Comparison of ENCODE assay signal across 8 mouse cellular contexts in genomic region chr10:128297622-128298021, GRCm38 (mm10). TPM values are rescaled to one million over a fixed set of nuclear protein-coding genes. Genes with fewer than 3 reads are reported as not detected.
DNase-seq lines count a peak whose midpoint lies in the region; ATAC-seq and TF ChIP-seq lines count a peak whose summit lies in the region.
"Had no signal": no experiment of that assay in that cellular context is flagged by ENCODE, and none has a peak within 500 bp of the region (broad histone marks: within the 10 kb centered on the region; RNA-seq: fewer than 3 reads in every experiment).

No protein-coding gene starts in this region.

- peak overlapping the region; percentile 54; the same call in 1 of the 2 replicates for H3K9ac ChIP-seq in heart, embryonic 12.5 days
- H3K9ac ChIP-seq: liver, embryonic 13.5 days had no signal

- peak overlapping the region; percentile 32; the same call in 1 of the 2 replicates for H3K4me2 ChIP-seq in heart, embryonic 12.5 days
- H3K4me2 ChIP-seq: liver, embryonic 13.5 days had no signal

- no peak overlapping the region for H3K4me3 ChIP-seq in kidney, adult 2 months (ENCODE audit: insufficient read depth, low read depth, low read length)
- H3K4me3 ChIP-seq in heart, embryonic 12.5 days: no peak overlapping the region
- H3K4me3 ChIP-seq: liver, embryonic 13.5 days had no signal

- H3K4me1 ChIP-seq in kidney, adult 2 months (ENCODE audit: control insufficient read depth, insufficient read depth, low read length): no peaks in the 10 kb centered on the region; the same call in 1 of the 2 replicates
- H3K4me1 ChIP-seq in heart, embryonic 12.5 days (replicated peaks): peaks cover 29% of the 10 kb centered on the region

- WGBS in kidney, adult 2 months: 69% methylated on average over 11 of the region's 11 CpGs
- 44% methylated on average over 11 of the region's 11 CpGs for WGBS in heart, embryonic 12.5 days

- DNase-seq in kidney, postnatal 4 days: peak; percentile 63 to 68
- no peak for DNase-seq in kidney, adult 2 months
- DNase-seq in brain, embryonic 14.5 days (ENCODE audit: low read depth): peak; percentile 30
- peak; percentile 19 for DNase-seq in lung, postnatal 36 days
- no peak for DNase-seq in layer of hippocampus, postnatal 10 days (ENCODE audit: low spot score in 2 of 2)
- DNase-seq in T-cell, adult 2 months (ENCODE audit: low spot score): no peak
- DNase-seq: liver, embryonic 13.5 days had no signal

- no peaks in the 10 kb centered on the region for H3K27me3 ChIP-seq in kidney, adult 2 months (replicated peaks; ENCODE audit: control insufficient read depth, insufficient read depth, low read length)
- H3K27me3 ChIP-seq in heart, embryonic 12.5 days (replicated peaks): no peaks in the 10 kb centered on the region
- H3K27me3 ChIP-seq: liver, embryonic 13.5 days had no signal

- no peaks in the 10 kb centered on the region for H3K9me3 ChIP-seq in heart, embryonic 12.5 days (replicated peaks)
- H3K9me3 ChIP-seq: liver, embryonic 13.5 days had no signal

- no peaks in the 10 kb centered on the region for H3K36me3 ChIP-seq in kidney, adult 2 months (ENCODE audit: control insufficient read depth, insufficient read depth, low read length)
- peaks cover 5% of the 10 kb centered on the region for H3K36me3 ChIP-seq in heart, embryonic 12.5 days
- H3K36me3 ChIP-seq: liver, embryonic 13.5 days had no signal

- TF ChIP-seq CTCF in kidney, adult 2 months (conservative IDR thresholded peaks at IDR 0.05; ENCODE audit: insufficient read depth, insufficient read length, low read depth, low read length): no peak
- TF ChIP-seq CTCF in brain, embryonic 14.5 days (IDR thresholded peaks at IDR 0.05; ENCODE audit: borderline replicate concordance, extremely low read depth, insufficient read depth, insufficient read length): no peak

- peak; percentile 80 for ATAC-seq in heart, embryonic 12.5 days (ENCODE audit: insufficient number of reproducible peaks, low FRiP score)

- no peak for TF ChIP-seq POLR2A in kidney, adult 2 months (IDR thresholded peaks at IDR 0.05; ENCODE audit: low read depth, low read length)
- no peak for TF ChIP-seq POLR2A in brain, embryonic 14.5 days (IDR thresholded peaks at IDR 0.05; ENCODE audit: borderline replicate concordance, extremely low read depth, insufficient read depth, insufficient read length, poor library complexity, severe bottlenecking)

- H3K27ac ChIP-seq in kidney, adult 2 months (ENCODE audit: insufficient read depth, low read depth, low read length): no peak overlapping the region
- H3K27ac ChIP-seq in heart, embryonic 12.5 days (ENCODE audit: poor library complexity, severe bottlenecking): peak overlapping the region; percentile 87
- H3K27ac ChIP-seq: liver, embryonic 13.5 days had no signal

RNA-seq across cellular contexts. Expression of gene Il23a, which starts 0.9 kb away (rescaled TPM):
- polyA plus RNA-seq in kidney, adult 2 months (2012; rRNA removed): 0.05 and 0.10 TPM in 2 replicates
- polyA plus RNA-seq in brain, embryonic 14.5 days (2012; rRNA removed): 0.11 and 0.20 TPM in 2 replicates
- polyA plus RNA-seq in heart, embryonic 12.5 days (2016; fragmentation: Nextera tagmentation; extraction: Ambion mirVana): 1.2 and 1.8 TPM in 2 replicates
- total RNA-seq in layer of hippocampus, postnatal 10 days (2021): under 1 TPM in 1 of 2 experiments, not detected in 1; 0.85 TPM
- polyA plus RNA-seq: liver, embryonic 13.5 days had no signal

RNA-seq across cellular contexts. Expression of gene Pan2, which starts 5.5 kb away (rescaled TPM):
- 18.1 and 21.1 TPM in 2 replicates for polyA plus RNA-seq in kidney, adult 2 months (2012; rRNA removed)
- 38.4 and 47.4 TPM in 2 replicates for polyA plus RNA-seq in brain, embryonic 14.5 days (2012; rRNA removed)
- 30.0 and 31.7 TPM in 2 replicates for polyA plus RNA-seq in heart, embryonic 12.5 days (2016; fragmentation: Nextera tagmentation; extraction: Ambion mirVana)
- total RNA-seq in layer of hippocampus, postnatal 10 days (2021): 10 to 100 TPM; 15.5 to 15.8 TPM

RNA-seq across cellular contexts. Expression of gene Cnpy2, which starts 24.6 kb away (rescaled TPM):
- 90.8 and 118 TPM in 2 replicates for polyA plus RNA-seq in kidney, adult 2 months (2012; rRNA removed)
- 84.5 and 86.3 TPM in 2 replicates for polyA plus RNA-seq in brain, embryonic 14.5 days (2012; rRNA removed)
- polyA plus RNA-seq in heart, embryonic 12.5 days (2016; fragmentation: Nextera tagmentation; extraction: Ambion mirVana): 201 and 209 TPM in 2 replicates
- 10 to 100 TPM; 75.5 to 78.5 TPM for total RNA-seq in layer of hippocampus, postnatal 10 days (2021)

RNA-seq across cellular contexts. Expression of gene Stat2, which starts 27.3 kb away (rescaled TPM):
- polyA plus RNA-seq in kidney, adult 2 months (2012; rRNA removed): 18.6 TPM in 2 replicates
- polyA plus RNA-seq in brain, embryonic 14.5 days (2012; rRNA removed): 26.4 and 27.7 TPM in 2 replicates
- polyA plus RNA-seq in heart, embryonic 12.5 days (2016; fragmentation: Nextera tagmentation; extraction: Ambion mirVana): 11.2 and 12.2 TPM in 2 replicates
- 10 to 100 TPM; 25.6 to 29.3 TPM for total RNA-seq in layer of hippocampus, postnatal 10 days (2021)

RNA-seq across cellular contexts. Expression of gene Apof, which starts 29.2 kb away (rescaled TPM):
- polyA plus RNA-seq in kidney, adult 2 months (2012; rRNA removed): 0.08 and 0.30 TPM in 2 replicates
- polyA plus RNA-seq in brain, embryonic 14.5 days (2012; rRNA removed): not detected in 2 replicates
- 0.45 TPM in 1 of 2 replicates, not detected in the other for polyA plus RNA-seq in heart, embryonic 12.5 days (2016; fragmentation: Nextera tagmentation; extraction: Ambion mirVana)
- not detected for total RNA-seq in layer of hippocampus, postnatal 10 days (2021)

Comparison
In these comparisons a context has a peak if more than half of its experiments do, and no peak if none do; other contexts are left out.
1. DNase-seq: peak in kidney, postnatal 4 days (2 of 2), brain, embryonic 14.5 days (single experiment) and lung, postnatal 36 days (single experiment); none in kidney, adult 2 months (single experiment), layer of hippocampus, postnatal 10 days (0 of 2) and T-cell, adult 2 months (single experiment).